Mouse (Mus musculus): ENCODE measurements around the gene Dnaic2. TPM values are rescaled to one million over a fixed set of nuclear protein-coding genes. Genes with fewer than 3 reads are reported as not detected.

Gene Dnaic2
- total RNA-seq, 2 experiments from 2014 or later, result not detected

DNA sequence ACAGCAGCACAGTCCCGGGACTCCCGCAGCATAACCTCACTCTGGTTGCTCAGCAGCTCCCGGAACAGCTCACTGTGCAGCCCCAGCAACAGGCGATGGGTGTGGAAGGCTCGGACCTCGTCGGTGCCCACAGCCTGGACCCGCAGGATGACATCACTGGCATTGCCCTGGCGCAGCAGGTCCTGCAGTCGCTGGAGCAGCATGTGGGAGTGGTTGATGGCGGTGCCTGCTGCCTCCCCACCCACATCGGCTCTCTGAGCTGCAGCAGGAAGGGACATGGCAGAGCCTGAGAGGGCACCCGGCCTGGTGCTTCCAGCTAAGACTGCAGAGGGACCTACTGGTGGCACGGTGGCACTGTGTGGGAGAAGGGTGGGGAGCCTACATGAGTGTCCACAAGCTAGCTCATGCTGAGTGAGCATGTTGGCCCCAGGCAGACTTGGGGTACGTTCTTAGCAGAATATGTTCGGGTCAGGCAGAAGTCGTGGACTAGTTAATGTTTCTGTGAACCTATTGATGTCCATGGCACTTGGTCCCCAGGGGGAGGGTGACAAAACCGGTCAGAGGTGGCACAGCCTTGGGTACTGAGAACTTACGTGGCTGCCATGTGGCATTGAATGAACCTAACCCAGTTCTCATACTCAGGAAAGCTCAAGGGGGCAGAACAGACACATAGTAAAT is 66.8 kb downstream of the Dnaic2 start:
- no peak for ATAC-seq (replicated peaks; ENCODE audit: low FRiP score, poor library complexity, severe bottlenecking)

DNA sequence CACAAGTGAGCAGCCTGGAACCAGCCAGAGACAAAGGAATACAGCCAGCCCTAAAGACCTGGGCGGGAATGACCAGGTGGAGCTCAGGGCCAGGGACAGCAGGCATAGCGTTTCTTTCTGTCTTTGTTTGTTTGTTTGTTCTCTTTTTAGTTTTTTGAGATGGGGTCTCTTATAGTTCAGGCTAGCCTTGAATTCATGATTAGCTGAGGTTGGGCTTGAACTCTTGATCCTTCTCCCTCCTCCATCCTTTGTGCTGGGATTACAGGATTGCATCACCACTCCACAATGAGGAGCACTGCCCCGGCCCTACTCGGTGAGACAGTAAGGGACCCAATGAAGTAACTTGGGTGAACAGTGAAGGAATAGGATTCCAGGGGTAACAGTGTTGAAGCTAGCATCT is 67.5 kb downstream of the Dnaic2 start:
- ATAC-seq (replicated peaks; ENCODE audit: low FRiP score, poor library complexity, severe bottlenecking), result no peak

DNA sequence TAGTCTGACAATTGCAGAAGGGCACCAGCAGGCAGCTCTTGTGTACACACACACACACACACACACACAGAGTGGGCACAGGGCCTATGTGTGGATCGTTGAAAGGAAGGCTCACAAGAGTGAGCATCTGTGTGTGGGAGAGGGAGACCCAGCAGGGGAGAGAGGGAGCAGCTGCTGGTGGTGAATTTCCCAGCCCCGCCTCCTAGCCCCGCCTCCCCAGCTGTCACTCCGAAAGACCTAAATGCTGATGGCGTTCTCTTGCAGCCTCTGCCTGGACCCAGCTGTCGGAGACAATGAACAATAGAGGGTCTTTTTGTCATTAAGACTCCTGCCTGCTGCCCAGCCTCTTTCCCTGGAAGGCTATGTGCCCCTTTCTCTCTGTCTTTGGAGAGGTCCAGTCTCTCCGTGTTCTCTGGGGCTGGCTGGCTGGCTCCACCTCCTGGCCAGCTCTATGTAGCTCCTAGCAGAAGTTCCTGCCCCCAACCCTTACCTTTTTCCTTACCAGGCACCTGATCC is 68.1 kb downstream of the Dnaic2 start:
- ATAC-seq (replicated peaks; ENCODE audit: low FRiP score, poor library complexity, severe bottlenecking), result no peak

DNA sequence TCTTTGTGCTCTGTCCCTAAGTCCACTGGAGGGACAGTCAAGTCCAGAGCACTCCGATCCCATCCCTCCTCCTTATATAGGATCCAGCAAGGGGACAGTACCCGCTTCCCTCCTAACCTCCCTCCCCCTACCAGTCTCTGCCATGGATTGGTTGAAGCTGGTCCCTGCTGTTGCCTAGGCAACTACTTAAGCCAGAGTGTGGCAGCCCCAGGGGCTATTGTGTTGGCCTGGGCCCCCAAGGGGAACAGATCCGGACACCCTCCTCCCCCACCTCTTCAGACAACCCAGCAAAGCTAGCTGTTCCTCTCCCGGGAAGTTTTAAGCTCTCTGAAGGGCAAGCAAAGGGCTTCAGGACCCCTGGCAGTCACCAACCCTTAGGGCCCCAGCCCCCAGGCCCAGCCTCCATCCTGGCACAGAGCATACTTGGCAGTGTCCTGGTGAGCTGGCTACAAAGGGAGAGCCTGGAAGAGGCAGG is 68.7 kb downstream of the Dnaic2 start, which contains the start of gene Btbd17:
TSS of gene Btbd17 (minus strand) at position 98 of the 475 bp plus-strand sequence.
- no peak for ATAC-seq (replicated peaks; ENCODE audit: low FRiP score, poor library complexity, severe bottlenecking)

DNA sequence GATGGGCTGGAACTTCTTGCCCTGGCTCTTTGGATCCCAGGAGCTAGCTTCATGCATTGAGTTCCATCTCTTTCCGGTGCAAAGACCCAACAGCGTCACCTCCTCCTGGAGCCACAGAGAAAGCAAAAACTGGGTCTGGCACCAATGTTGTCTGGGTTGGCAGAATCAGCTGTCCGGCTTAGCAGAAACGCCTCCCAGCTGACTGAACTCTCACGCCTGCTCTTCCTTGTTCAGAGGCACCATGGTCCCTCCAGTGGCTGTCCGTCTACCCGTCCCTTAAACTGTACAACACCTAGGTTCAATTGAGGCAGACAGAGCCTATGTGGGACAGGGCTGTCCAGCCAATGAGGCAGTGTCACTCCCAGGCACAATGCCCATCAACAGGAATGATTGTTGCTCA is 70.0 kb downstream of the Dnaic2 start:
- ATAC-seq (replicated peaks; ENCODE audit: low FRiP score, poor library complexity, severe bottlenecking), result no peak

DNA sequence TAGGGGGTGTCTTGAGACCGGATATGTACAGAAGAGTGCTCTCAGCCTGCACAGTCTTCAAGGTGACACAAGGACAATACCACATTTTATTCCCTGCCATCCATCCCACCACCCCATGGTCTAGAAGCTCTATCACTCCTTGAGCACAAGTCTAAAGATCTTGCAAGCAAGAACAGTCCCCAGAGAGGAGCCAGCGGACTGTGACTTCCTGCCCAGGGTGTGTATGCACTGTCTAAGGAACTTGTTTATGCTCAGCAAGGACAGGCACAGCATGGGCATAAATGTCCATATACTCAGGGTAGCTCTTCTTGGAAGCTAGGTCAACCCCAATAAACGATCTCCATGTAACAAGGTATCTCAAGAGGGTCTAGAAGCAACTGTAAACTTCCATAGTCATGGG is 70.8 kb downstream of the Dnaic2 start:
- ATAC-seq (replicated peaks; ENCODE audit: low FRiP score, poor library complexity, severe bottlenecking), result no peak

DNA sequence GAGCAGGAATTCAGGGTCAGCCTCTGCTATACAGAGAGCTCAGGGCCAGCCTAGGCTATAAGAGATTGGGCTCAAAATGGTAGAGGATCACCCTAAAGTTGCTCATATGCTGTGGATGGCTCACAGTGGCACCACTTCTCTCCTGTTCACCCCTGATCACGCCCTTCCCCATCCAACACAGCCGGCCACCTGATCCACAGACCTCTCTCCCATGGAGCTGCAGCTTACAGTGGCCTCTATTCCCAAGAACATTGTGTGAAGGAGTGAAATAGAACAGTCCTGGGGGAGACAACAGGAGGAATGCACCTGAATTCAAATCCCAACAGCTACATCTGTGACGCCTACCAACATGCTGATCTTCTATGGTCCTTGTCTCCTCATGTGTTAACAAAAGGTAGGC is 71.4 kb downstream of the Dnaic2 start, which contains the start of gene Gpr142:
TSS of gene Gpr142 (plus strand) at position 301 of the 400 bp plus-strand sequence.
- ATAC-seq (replicated peaks; ENCODE audit: low FRiP score, poor library complexity, severe bottlenecking), result no peak

DNA sequence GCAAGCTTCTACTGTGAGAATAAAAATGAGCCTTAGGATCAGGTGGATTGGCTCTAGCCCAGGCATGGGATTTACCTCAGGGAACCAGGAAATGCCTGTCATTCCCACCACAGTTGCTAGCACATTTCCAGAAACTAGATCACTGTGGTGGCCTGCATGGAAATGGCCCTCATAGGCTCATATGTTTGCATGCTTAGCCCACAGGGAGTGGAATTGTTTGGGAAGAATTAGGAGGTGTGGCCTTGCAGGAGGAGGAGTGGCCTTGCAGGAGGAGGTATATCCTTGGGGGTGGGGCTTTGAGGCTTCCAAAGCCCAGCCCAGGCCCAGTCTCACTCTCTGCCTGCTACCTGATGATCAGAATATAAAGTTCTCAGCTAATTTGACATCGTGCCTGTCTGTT is 74.7 kb downstream of the Dnaic2 start:
- no peak for ATAC-seq (replicated peaks; ENCODE audit: low FRiP score, poor library complexity, severe bottlenecking)

DNA sequence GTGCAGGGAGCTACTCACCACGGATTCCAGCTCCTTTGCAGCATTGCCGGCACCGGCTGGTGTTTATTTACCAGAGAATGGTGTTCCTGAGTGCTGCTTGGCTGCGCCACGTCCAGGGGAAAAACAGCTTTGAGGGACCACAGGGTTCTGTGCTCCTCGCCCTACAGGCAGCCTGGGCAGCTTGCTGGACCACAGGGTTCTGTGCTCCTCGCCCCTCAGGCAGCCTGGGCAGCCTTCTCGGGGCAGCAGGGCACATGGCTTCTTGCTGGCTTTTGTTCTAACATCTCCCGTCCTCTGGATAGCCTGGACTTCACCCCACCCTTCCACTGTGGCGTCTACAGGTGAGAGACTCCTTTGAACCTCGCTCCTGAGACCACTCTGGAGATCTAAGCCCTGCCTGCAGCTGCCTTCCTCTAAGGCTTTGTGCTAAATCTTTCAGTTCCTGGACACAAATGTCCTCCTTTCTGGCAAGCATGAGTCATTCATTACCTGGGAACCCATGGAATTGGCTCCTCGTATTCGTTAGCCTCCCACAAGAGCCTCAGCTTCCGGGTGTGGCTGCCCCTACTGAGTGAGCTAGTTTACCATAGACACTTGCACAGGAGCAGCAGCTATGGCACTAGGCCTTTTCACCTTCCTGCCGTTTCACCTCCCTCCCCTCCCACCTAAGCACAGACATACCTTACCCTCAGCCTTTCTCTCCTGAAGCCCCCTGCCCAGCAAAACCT is 75.5 kb downstream of the Dnaic2 start:
- no peak for ATAC-seq (replicated peaks; ENCODE audit: low FRiP score, poor library complexity, severe bottlenecking)

DNA sequence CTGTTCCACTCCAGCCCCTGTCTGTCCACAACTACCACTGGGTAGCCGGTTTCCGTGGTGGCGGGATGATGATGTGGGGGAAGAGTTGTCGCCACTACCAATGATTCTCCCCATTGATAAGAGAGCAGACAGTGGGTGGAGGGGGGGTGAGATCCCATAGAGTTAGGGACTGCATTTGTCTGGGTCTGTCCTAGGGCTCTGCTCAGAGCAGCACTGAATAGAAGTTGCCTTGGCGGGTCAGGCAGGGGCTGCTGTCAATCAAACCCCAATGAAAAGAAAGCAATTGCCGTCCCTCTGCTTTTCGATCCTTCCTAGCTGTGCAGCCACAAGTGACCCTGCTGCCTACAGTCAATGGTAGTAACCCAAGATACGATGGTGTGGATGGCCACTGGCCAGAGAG is 76.8 kb downstream of the Dnaic2 start:
- ATAC-seq (replicated peaks; ENCODE audit: low FRiP score, poor library complexity, severe bottlenecking), result no peak

DNA sequence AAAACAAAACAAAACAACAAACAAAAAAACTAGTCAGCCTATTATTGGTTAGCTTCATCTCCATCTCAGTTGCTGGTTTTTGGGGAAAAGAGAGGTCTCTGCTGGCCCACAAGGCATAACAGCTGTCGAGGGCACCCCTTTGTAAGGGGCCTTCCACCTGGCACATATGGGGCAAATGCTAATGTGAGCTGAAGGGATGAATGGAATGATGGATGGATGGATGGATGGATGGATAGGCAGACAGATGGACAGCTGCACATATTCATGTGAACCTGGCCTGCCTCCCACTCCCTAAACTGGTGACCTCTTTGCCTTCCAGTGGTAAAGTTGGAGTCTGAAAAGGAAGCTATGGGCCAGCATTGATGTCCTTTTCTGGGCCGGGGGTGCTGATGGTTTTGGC is 79.8 kb downstream of the Dnaic2 start:
- no peak for ATAC-seq (replicated peaks; ENCODE audit: low FRiP score, poor library complexity, severe bottlenecking)

Other genes starting within 250 kb of the Dnaic2 start
- 178 and 282 TPM in 2 replicates for gene Rpl38, start 58.9 kb upstream of the Dnaic2 start, total RNA-seq (2015; ENCODE audit: low replicate concordance)
- gene Rpl38, start 58.9 kb upstream of the Dnaic2 start, total RNA-seq (2017; ENCODE audit: low replicate concordance), result 361 and 369 TPM in 2 replicates
- gene Ttyh2, start 52.0 kb upstream of the Dnaic2 start, total RNA-seq (2015; ENCODE audit: low replicate concordance), result 0.58 and 0.63 TPM in 2 replicates
- gene Ttyh2, start 52.0 kb upstream of the Dnaic2 start, total RNA-seq (2017; ENCODE audit: low replicate concordance), result 0.77 and 1.8 TPM in 2 replicates
- gene Kif19a, start 38.0 kb downstream of the Dnaic2 start, total RNA-seq (2015; ENCODE audit: low replicate concordance), result 0.58 TPM in 1 of 2 replicates, not detected in the other
- gene Kif19a, start 38.0 kb downstream of the Dnaic2 start, total RNA-seq (2017; ENCODE audit: low replicate concordance), result 0.70 TPM in 1 of 2 replicates, not detected in the other
- gene Btbd17, start 68.5 kb downstream of the Dnaic2 start, total RNA-seq (2015; ENCODE audit: low replicate concordance), result not detected in 2 replicates
- not detected in 2 replicates for gene Btbd17, start 68.5 kb downstream of the Dnaic2 start, total RNA-seq (2017; ENCODE audit: low replicate concordance)
- gene Gpr142, start 71.5 kb downstream of the Dnaic2 start, total RNA-seq (2015; ENCODE audit: low replicate concordance), result not detected in 2 replicates
- not detected in 2 replicates for gene Gpr142, start 71.5 kb downstream of the Dnaic2 start, total RNA-seq (2017; ENCODE audit: low replicate concordance)
- gene Gprc5c, start 123.7 kb downstream of the Dnaic2 start, total RNA-seq (2015; ENCODE audit: low replicate concordance), result 0.77 TPM in 1 of 2 replicates, not detected in the other
- 0.09 TPM in 1 of 2 replicates, not detected in the other for gene Gprc5c, start 123.7 kb downstream of the Dnaic2 start, total RNA-seq (2017; ENCODE audit: low replicate concordance)
- gene Cd300a, start 162.6 kb downstream of the Dnaic2 start, total RNA-seq (2015; ENCODE audit: low replicate concordance), result 3.8 and 4.8 TPM in 2 replicates
- gene Cd300a, start 162.6 kb downstream of the Dnaic2 start, total RNA-seq (2017; ENCODE audit: low replicate concordance), result 3.7 and 7.1 TPM in 2 replicates
- 9.2 and 20.9 TPM in 2 replicates for gene Cd300lb, start 207.0 kb downstream of the Dnaic2 start, total RNA-seq (2015; ENCODE audit: low replicate concordance)
- gene Cd300lb, start 207.0 kb downstream of the Dnaic2 start, total RNA-seq (2017; ENCODE audit: low replicate concordance), result 9.6 and 14.8 TPM in 2 replicates
- not detected in 2 replicates for gene Cd300c, start 241.7 kb downstream of the Dnaic2 start, total RNA-seq (2015; ENCODE audit: low replicate concordance)
- 0.60 and 2.2 TPM in 2 replicates for gene Cd300c, start 241.7 kb downstream of the Dnaic2 start, total RNA-seq (2017; ENCODE audit: low replicate concordance)

Measured in erythroblast, adult 5-6 weeks (primary cell).